Mouse (Mus musculus) lung, adult 2 months (tissue): ENCODE measurements at regions not wholly inside any gene's neighbourhood (a gene's known extent, or its start where the extent isn't known, plus 50 kb on each side); places are given as distances from the start of the nearest gene placed in this dataset.

Experiments
- CTCF ChIP-seq: fragments of 200-500 bp; IDR thresholded peaks from 2 replicates; pipeline ENCODE4 v1.5.1; 2011; ENCODE audit warnings: mild to moderate bottlenecking, low read length, control low read depth; ENCODE audit not compliant: insufficient read depth
- POLR2A ChIP-seq: fragments of 200-500 bp; IDR thresholded peaks from 2 replicates; pipeline ENCODE4 v1.6.1; 2011; ENCODE audit warnings: low read depth, mild to moderate bottlenecking, control low read depth, low read length, borderline replicate concordance; ENCODE audit errors: extremely low read depth

DNA sequence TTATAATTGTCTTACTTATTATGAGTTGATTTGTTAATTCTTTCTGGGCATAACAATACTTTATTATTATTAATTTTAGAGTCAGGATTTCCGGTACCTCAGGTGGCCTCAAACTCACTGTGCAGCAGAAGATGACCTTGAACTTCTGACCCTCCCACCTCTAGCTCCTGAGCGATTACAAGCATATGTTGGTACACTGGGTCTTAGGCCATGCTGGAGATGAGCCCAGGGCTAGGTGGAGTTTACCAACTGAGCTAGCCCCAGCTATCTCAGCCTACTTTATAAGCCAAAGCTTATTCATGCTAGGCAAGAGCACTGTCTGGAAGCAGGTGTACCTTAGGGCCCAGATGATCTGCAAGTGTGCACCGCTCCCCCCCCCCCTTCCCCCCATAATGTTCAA lies 87.4 kb downstream of the Smim20 start:
- TF ChIP-seq CTCF (no peak), POLR2A (no peak)
